Mouse (Mus musculus) heart, postnatal 0 days (tissue): ENCODE measurements around the gene Mef2d.

Experiments used
- CTCF ChIP-seq: IDR thresholded peaks from 2 replicates; pipeline ENCODE4 v1.5.1; 2016; ENCODE audit warnings: antibody characterized with exemption, control low read depth, low read depth
- EP300 ChIP-seq: IDR thresholded peaks from 2 replicates; pipeline ENCODE4 v1.6.1; 2016; ENCODE audit warnings: antibody characterized with exemption, low read depth

DNA sequence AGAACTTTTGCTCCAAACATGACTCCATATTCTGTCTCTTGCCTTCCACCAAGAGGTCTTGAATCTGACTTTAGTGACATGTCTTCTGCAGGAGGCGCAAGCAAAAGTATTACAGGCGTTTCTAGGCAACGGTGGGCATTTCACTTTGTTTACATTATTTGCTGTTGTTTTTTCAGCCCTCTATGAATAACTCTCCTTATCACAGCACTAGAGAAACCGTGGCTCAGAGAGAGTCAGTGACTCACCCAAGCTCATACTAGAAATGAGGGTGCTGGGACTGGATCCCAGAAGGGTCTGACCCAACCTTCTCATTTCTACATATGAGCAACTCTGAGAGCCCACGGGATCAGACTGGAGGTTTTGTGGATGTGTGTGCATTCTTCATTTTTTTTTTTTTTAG, 14.1 kb upstream of the Mef2d start:
- TF ChIP-seq EP300, result no peak
- no peak for TF ChIP-seq CTCF
